Mouse (Mus musculus): Measurements from ENCODE around the gene Pex5. TPM values are rescaled to one million over a fixed set of nuclear protein-coding genes. Genes with fewer than 3 reads are reported as not detected.
"Not testable (repeated sequence)": the region's sequence is repeated elsewhere in the genome, so short reads cannot be mapped to it uniquely, and the experiment has no call there.

The Pex5 gene
- polyA plus RNA-seq, 1 experiment from 2014 or later, result 35.9 TPM

- no peak for DNase-seq (ENCODE audit: low spot score)
- Histone ChIP-seq H3K27ac (replicated peaks; ENCODE audit: low read depth, low read length) (no peak overlapping the region), H3K4me2 (ENCODE audit: low read depth, severe bottlenecking) (no peak overlapping the region), H3K9me3 (ENCODE audit: control insufficient read depth, low read length) (no peaks in the 10 kb centered on the region), H3K4me1 (ENCODE audit: control insufficient read depth, insufficient read depth, low read length) (no peaks in the 10 kb centered on the region), H3K4me3 (ENCODE audit: low read depth, low read length) (no peak overlapping the region), H3K9ac (ENCODE audit: low read length) (no peak overlapping the region), H3K36me3 (ENCODE audit: control insufficient read depth, insufficient read depth, low read length) (peaks cover 21% of the 10 kb centered on the region), H3K27me3 (ENCODE audit: control insufficient read depth, insufficient read depth, low read length) (no peaks in the 10 kb centered on the region)
- ATAC-seq (ENCODE audit: insufficient number of reproducible peaks, low FRiP score, low TSS enrichment, low read depth), result no peak
- WGBS, result 94% methylated on average over 10 of the region's 10 CpGs
Measured at GRCm38 (mm10) chr6:124406326-124406725, 8.5 kb downstream of the Pex5 start.

- H3K9ac ChIP-seq (ENCODE audit: low read length), result no peak overlapping the region
- no peaks in the 10 kb centered on the region for H3K9me3 ChIP-seq (ENCODE audit: control insufficient read depth, low read length)
- no peaks in the 10 kb centered on the region for H3K4me1 ChIP-seq (ENCODE audit: control insufficient read depth, insufficient read depth, low read length)
- ATAC-seq (ENCODE audit: insufficient number of reproducible peaks, low FRiP score, low TSS enrichment, low read depth) (no peak), DNase-seq (ENCODE audit: low spot score) (no peak)
- H3K4me3 ChIP-seq (ENCODE audit: low read depth, low read length), result no peak overlapping the region
- no peaks in the 10 kb centered on the region for H3K27me3 ChIP-seq (ENCODE audit: control insufficient read depth, insufficient read depth, low read length)
- H3K4me2 ChIP-seq (ENCODE audit: low read depth, severe bottlenecking), result no peak overlapping the region
- peaks cover 30% of the 10 kb centered on the region for H3K36me3 ChIP-seq (ENCODE audit: control insufficient read depth, insufficient read depth, low read length)
- 89% methylated on average over 6 of the region's 6 CpGs for WGBS
- no peak overlapping the region for H3K27ac ChIP-seq (replicated peaks; ENCODE audit: low read depth, low read length)
Measured at GRCm38 (mm10) chr6:124399738-124400137, 15.1 kb downstream of the Pex5 start.

GRCm38 (mm10) chr6:124394991-124395390 is 19.9 kb downstream of the Pex5 start:
- H3K27me3 ChIP-seq (ENCODE audit: control insufficient read depth, insufficient read depth, low read length); H3K27ac ChIP-seq (replicated peaks; ENCODE audit: low read depth, low read length); H3K9ac ChIP-seq (ENCODE audit: low read length); ATAC-seq (ENCODE audit: insufficient number of reproducible peaks, low FRiP score, low TSS enrichment, low read depth); H3K4me2 ChIP-seq (ENCODE audit: low read depth, severe bottlenecking); H3K4me3 ChIP-seq (ENCODE audit: low read depth, low read length); H3K4me1 ChIP-seq (ENCODE audit: control insufficient read depth, insufficient read depth, low read length); H3K9me3 ChIP-seq (ENCODE audit: control insufficient read depth, low read length); DNase-seq (ENCODE audit: low spot score): not testable (repeated sequence)
- peaks cover 14% of the 10 kb centered on the region for H3K36me3 ChIP-seq (ENCODE audit: control insufficient read depth, insufficient read depth, low read length)
- WGBS, result 93% methylated on average over 3 of the region's 3 CpGs

GRCm38 (mm10) chr6:124380142-124380541 is 34.7 kb downstream of the Pex5 start:
- 47% methylated on average over 5 of the region's 5 CpGs for WGBS
- ATAC-seq (ENCODE audit: insufficient number of reproducible peaks, low FRiP score, low TSS enrichment, low read depth) (0 out of 2 replicates have a peak, but pooled peaks have one; percentile 26), DNase-seq (ENCODE audit: low spot score) (no peak)
- Histone ChIP-seq H3K36me3 (ENCODE audit: control insufficient read depth, insufficient read depth, low read length) (no peaks in the 10 kb centered on the region), H3K4me1 (ENCODE audit: control insufficient read depth, insufficient read depth, low read length) (no peaks in the 10 kb centered on the region), H3K27me3 (ENCODE audit: control insufficient read depth, insufficient read depth, low read length) (no peaks in the 10 kb centered on the region), H3K4me2 (ENCODE audit: low read depth, severe bottlenecking) (no peak overlapping the region), H3K4me3 (ENCODE audit: low read depth, low read length) (no peak overlapping the region), H3K27ac (replicated peaks; ENCODE audit: low read depth, low read length) (no peak overlapping the region), H3K9me3 (ENCODE audit: control insufficient read depth, low read length) (no peaks in the 10 kb centered on the region), H3K9ac (ENCODE audit: low read length) (no peak overlapping the region)

- H3K9me3 ChIP-seq (ENCODE audit: control insufficient read depth, low read length), result no peaks in the 10 kb centered on the region
- no peak overlapping the region for H3K9ac ChIP-seq (ENCODE audit: low read length)
- H3K4me1 ChIP-seq (ENCODE audit: control insufficient read depth, insufficient read depth, low read length), result no peaks in the 10 kb centered on the region
- DNase-seq (ENCODE audit: low spot score) (peak; percentile 69), ATAC-seq (ENCODE audit: insufficient number of reproducible peaks, low FRiP score, low TSS enrichment, low read depth) (0 out of 2 replicates have a peak, but pooled peaks have one; percentile 39)
- no peak overlapping the region for H3K27ac ChIP-seq (replicated peaks; ENCODE audit: low read depth, low read length)
- H3K4me2 ChIP-seq (ENCODE audit: low read depth, severe bottlenecking), result no peak overlapping the region
- WGBS, result 32% methylated on average over 10 of the region's 10 CpGs
- no peaks in the 10 kb centered on the region for H3K36me3 ChIP-seq (ENCODE audit: control insufficient read depth, insufficient read depth, low read length)
- H3K4me3 ChIP-seq (ENCODE audit: low read depth, low read length), result no peak overlapping the region
- H3K27me3 ChIP-seq (ENCODE audit: control insufficient read depth, insufficient read depth, low read length), result no peaks in the 10 kb centered on the region
Measured at GRCm38 (mm10) chr6:124379331-124379730, 35.5 kb downstream of the Pex5 start.

- Histone ChIP-seq H3K9ac (ENCODE audit: low read length) (no peak overlapping the region), H3K4me3 (ENCODE audit: low read depth, low read length) (no peak overlapping the region), H3K4me2 (ENCODE audit: low read depth, severe bottlenecking) (no peak overlapping the region), H3K9me3 (ENCODE audit: control insufficient read depth, low read length) (no peaks in the 10 kb centered on the region), H3K27me3 (ENCODE audit: control insufficient read depth, insufficient read depth, low read length) (no peaks in the 10 kb centered on the region), H3K27ac (replicated peaks; ENCODE audit: low read depth, low read length) (no peak overlapping the region), H3K36me3 (ENCODE audit: control insufficient read depth, insufficient read depth, low read length) (no peaks in the 10 kb centered on the region), H3K4me1 (ENCODE audit: control insufficient read depth, insufficient read depth, low read length) (no peaks in the 10 kb centered on the region)
- DNase-seq (ENCODE audit: low spot score) (no peak), ATAC-seq (ENCODE audit: insufficient number of reproducible peaks, low FRiP score, low TSS enrichment, low read depth) (no peak)
- 67% methylated on average over 4 of the region's 4 CpGs for WGBS
Measured at GRCm38 (mm10) chr6:124377494-124378255, 37.2 kb downstream of the Pex5 start.

GRCm38 (mm10) chr6:124376311-124376710 is 38.6 kb downstream of the Pex5 start:
- no peak overlapping the region for H3K4me2 ChIP-seq (ENCODE audit: low read depth, severe bottlenecking)
- ATAC-seq (ENCODE audit: insufficient number of reproducible peaks, low FRiP score, low TSS enrichment, low read depth), result no peak
- no peaks in the 10 kb centered on the region for H3K27me3 ChIP-seq (ENCODE audit: control insufficient read depth, insufficient read depth, low read length)
- 91% methylated on average over 5 of the region's 5 CpGs for WGBS
- no peak overlapping the region for H3K4me3 ChIP-seq (ENCODE audit: low read depth, low read length)
- no peaks in the 10 kb centered on the region for H3K4me1 ChIP-seq (ENCODE audit: control insufficient read depth, insufficient read depth, low read length)
- H3K9ac ChIP-seq (ENCODE audit: low read length), result no peak overlapping the region
- no peak for DNase-seq (ENCODE audit: low spot score)
- H3K27ac ChIP-seq (replicated peaks; ENCODE audit: low read depth, low read length), result no peak overlapping the region
- no peaks in the 10 kb centered on the region for H3K36me3 ChIP-seq (ENCODE audit: control insufficient read depth, insufficient read depth, low read length)
- no peaks in the 10 kb centered on the region for H3K9me3 ChIP-seq (ENCODE audit: control insufficient read depth, low read length)

- Histone ChIP-seq H3K4me2 (ENCODE audit: low read depth, severe bottlenecking) (no peak overlapping the region), H3K36me3 (ENCODE audit: control insufficient read depth, insufficient read depth, low read length) (no peaks in the 10 kb centered on the region), H3K4me3 (ENCODE audit: low read depth, low read length) (no peak overlapping the region), H3K27me3 (ENCODE audit: control insufficient read depth, insufficient read depth, low read length) (no peaks in the 10 kb centered on the region), H3K9me3 (ENCODE audit: control insufficient read depth, low read length) (no peaks in the 10 kb centered on the region), H3K4me1 (ENCODE audit: control insufficient read depth, insufficient read depth, low read length) (no peaks in the 10 kb centered on the region), H3K9ac (ENCODE audit: low read length) (no peak overlapping the region), H3K27ac (replicated peaks; ENCODE audit: low read depth, low read length) (no peak overlapping the region)
- no peak for DNase-seq (ENCODE audit: low spot score)
- ATAC-seq (ENCODE audit: insufficient number of reproducible peaks, low FRiP score, low TSS enrichment, low read depth), result no peak
- WGBS, result 83% methylated on average over 11 of the region's 11 CpGs
Measured at GRCm38 (mm10) chr6:124375435-124375884, 39.4 kb downstream of the Pex5 start.
